Mouse (Mus musculus): Measurements from ENCODE around the gene Hbb-y. TPM values are rescaled to one million over a fixed set of nuclear protein-coding genes. Genes with fewer than 3 reads are reported as not detected.
"Not testable (repeated sequence)": the region's sequence is repeated elsewhere in the genome, so short reads cannot be mapped to it uniquely, and the experiment has no call there.

Hbb-y gene
- polyA plus RNA-seq, 1 experiment from 2014 or later, result 11,241 TPM

GRCm38 (mm10) chr7:103810296-103810695 lies 42.7 kb downstream of the Hbb-y start:
- DNase-seq (ENCODE audit: extremely low spot score, low spot score), result no peak
- 89% methylated on average over 1 of the region's 1 CpGs for WGBS
- no peaks in the 10 kb centered on the region for H3K4me1 ChIP-seq
- H3K27me3 ChIP-seq (ENCODE audit: poor library complexity, severe bottlenecking), result no peaks in the 10 kb centered on the region
- H3K4me3 ChIP-seq, result no peak overlapping the region
- H3K36me3 ChIP-seq (replicated peaks), result no peaks in the 10 kb centered on the region
- no peaks in the 10 kb centered on the region for H3K9me3 ChIP-seq
- H3K27ac ChIP-seq, result no peak overlapping the region

- Histone ChIP-seq H3K4me3 (no peak overlapping the region), H3K27me3 (ENCODE audit: poor library complexity, severe bottlenecking) (no peaks in the 10 kb centered on the region), H3K9me3 (no peaks in the 10 kb centered on the region), H3K27ac (no peak overlapping the region), H3K36me3 (replicated peaks) (no peaks in the 10 kb centered on the region), H3K4me1 (no peaks in the 10 kb centered on the region)
- WGBS, result 79% methylated on average over 1 of the region's 1 CpGs
- DNase-seq (ENCODE audit: extremely low spot score, low spot score), result no peak
These were observed 43.2 kb downstream of the Hbb-y start for GRCm38 (mm10) chr7:103809801-103810155.

DNA sequence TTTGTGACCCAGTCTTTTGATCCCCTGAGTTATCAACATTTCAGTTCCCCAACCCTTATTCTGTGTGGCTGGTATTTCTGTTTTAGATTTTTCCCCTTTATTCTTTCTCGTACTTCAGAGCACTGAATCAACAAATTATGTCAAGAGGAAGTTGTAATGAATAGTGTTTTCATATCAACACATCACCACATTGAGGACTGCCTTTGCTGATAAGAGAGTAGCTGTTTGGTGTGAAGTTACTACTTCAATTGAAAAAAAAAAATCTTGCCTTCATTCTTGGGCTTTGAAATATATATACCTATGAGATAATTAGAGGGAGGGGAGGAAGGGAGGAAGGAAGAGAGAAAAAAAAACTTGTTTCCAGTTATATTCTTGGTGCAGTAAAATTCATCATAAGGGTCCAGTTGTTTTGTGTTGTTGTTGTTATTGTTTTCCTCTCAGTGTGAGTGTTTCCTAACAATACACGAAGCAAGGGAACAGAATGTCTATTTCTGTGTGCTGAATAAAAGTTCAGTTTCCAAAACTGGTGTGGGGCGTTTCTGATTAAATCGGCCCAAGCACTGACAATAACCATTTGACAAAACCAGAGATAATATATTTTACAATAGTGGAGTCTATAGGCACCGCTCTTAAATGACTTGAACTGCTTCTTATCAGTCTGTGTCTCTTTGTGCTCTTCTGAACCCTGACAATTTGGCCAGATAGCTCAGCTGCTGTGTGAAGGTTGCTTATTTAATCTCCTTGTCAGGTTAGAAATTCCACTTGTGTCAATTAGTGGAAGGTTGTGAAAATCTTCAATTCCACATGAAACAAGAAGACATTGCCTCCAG lies 43.8 kb downstream of the Hbb-y start:
- WGBS, result 81% methylated on average over 5 of the region's 5 CpGs
- Histone ChIP-seq H3K4me1 (no peaks in the 10 kb centered on the region), H3K4me3 (no peak overlapping the region), H3K36me3 (replicated peaks) (no peaks in the 10 kb centered on the region), H3K9me3 (no peaks in the 10 kb centered on the region), H3K27me3 (ENCODE audit: poor library complexity, severe bottlenecking) (no peaks in the 10 kb centered on the region), H3K27ac (no peak overlapping the region)
- no peak for DNase-seq (ENCODE audit: extremely low spot score, low spot score)

- H3K9me3 ChIP-seq; H3K4me3 ChIP-seq; DNase-seq (ENCODE audit: extremely low spot score, low spot score); H3K4me1 ChIP-seq; H3K27ac ChIP-seq; H3K27me3 ChIP-seq (ENCODE audit: poor library complexity, severe bottlenecking); H3K36me3 ChIP-seq (replicated peaks): not testable (repeated sequence)
- 80% methylated on average over 2 of the region's 2 CpGs for WGBS
These were observed 44.9 kb downstream of the Hbb-y start for GRCm38 (mm10) chr7:103808120-103808519.

DNA sequence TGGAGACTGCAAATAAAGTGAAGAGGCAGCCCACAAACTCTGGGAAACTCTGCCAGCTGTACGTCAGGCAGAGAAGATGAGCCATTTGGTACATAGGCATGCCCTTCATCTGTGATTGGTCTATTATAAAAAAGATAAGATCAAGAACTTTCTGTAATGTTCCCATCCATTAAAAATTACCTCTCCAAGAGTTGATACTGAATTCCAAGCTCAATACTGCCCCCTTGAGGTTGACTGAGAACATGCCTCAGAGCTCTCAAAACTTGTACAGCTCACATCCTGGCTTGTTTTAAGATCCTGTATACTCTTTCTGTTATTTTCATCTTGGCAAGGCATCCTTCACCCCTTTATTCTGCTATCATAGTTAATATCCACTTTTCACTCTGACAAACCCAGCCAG lies 46.2 kb downstream of the Hbb-y start:
- no peaks in the 10 kb centered on the region for H3K4me1 ChIP-seq
- DNase-seq (ENCODE audit: extremely low spot score, low spot score), result peak; percentile 20
- H3K27me3 ChIP-seq (ENCODE audit: poor library complexity, severe bottlenecking), result no peaks in the 10 kb centered on the region
- H3K4me3 ChIP-seq, result no peak overlapping the region
- WGBS, result 79% methylated on average over 1 of the region's 1 CpGs
- no peaks in the 10 kb centered on the region for H3K36me3 ChIP-seq (replicated peaks)
- no peak overlapping the region for H3K27ac ChIP-seq
- H3K9me3 ChIP-seq, result no peaks in the 10 kb centered on the region

Other genes with a start within 250 kb of the Hbb-y start
- gene Olfr620, start 240.7 kb downstream of the Hbb-y start, polyA plus RNA-seq (2016; fragmentation: Nextera tagmentation; extraction: Ambion mirVana), result not detected in 2 replicates
- not detected in 2 replicates for gene Olfr622, start 210.5 kb downstream of the Hbb-y start, polyA plus RNA-seq (2016; fragmentation: Nextera tagmentation; extraction: Ambion mirVana)
- gene Olfr623, start 189.5 kb downstream of the Hbb-y start, polyA plus RNA-seq (2016; fragmentation: Nextera tagmentation; extraction: Ambion mirVana), result not detected in 2 replicates
- gene Olfr624, start 182.0 kb downstream of the Hbb-y start, polyA plus RNA-seq (2016; fragmentation: Nextera tagmentation; extraction: Ambion mirVana), result 0.04 TPM in 2 replicates
- gene Olfr625-ps1, start 170.5 kb downstream of the Hbb-y start, polyA plus RNA-seq (2016; fragmentation: Nextera tagmentation; extraction: Ambion mirVana), result not detected in 2 replicates
- not detected in 2 replicates for gene Olfr243, start 138.5 kb downstream of the Hbb-y start, polyA plus RNA-seq (2016; fragmentation: Nextera tagmentation; extraction: Ambion mirVana)
- not detected in 2 replicates for gene Olfr628, start 122.8 kb downstream of the Hbb-y start, polyA plus RNA-seq (2016; fragmentation: Nextera tagmentation; extraction: Ambion mirVana)
- not detected in 2 replicates for gene Olfr629, start 108.3 kb downstream of the Hbb-y start, polyA plus RNA-seq (2016; fragmentation: Nextera tagmentation; extraction: Ambion mirVana)
- gene Olfr630, start 95.9 kb downstream of the Hbb-y start, polyA plus RNA-seq (2016; fragmentation: Nextera tagmentation; extraction: Ambion mirVana), result not detected in 2 replicates
- gene Olfr69, start 81.6 kb downstream of the Hbb-y start, polyA plus RNA-seq (2016; fragmentation: Nextera tagmentation; extraction: Ambion mirVana), result not detected in 2 replicates
- not detected in 2 replicates for gene Olfr68, start 73.5 kb downstream of the Hbb-y start, polyA plus RNA-seq (2016; fragmentation: Nextera tagmentation; extraction: Ambion mirVana)
- not detected in 2 replicates for gene Olfr67, start 61.4 kb downstream of the Hbb-y start, polyA plus RNA-seq (2016; fragmentation: Nextera tagmentation; extraction: Ambion mirVana)
- gene Hbb-bt, start 39.2 kb downstream of the Hbb-y start, polyA plus RNA-seq (2016; fragmentation: Nextera tagmentation; extraction: Ambion mirVana), result 183 and 303 TPM in 2 replicates
- gene Hbb-bs, start 25.1 kb downstream of the Hbb-y start, polyA plus RNA-seq (2016; fragmentation: Nextera tagmentation; extraction: Ambion mirVana), result 80.0 and 102 TPM in 2 replicates
- gene Hbb-bh2, start 12.7 kb downstream of the Hbb-y start, polyA plus RNA-seq (2016; fragmentation: Nextera tagmentation; extraction: Ambion mirVana), result 0.37 and 0.52 TPM in 2 replicates
- 4,104 and 5,437 TPM in 2 replicates for gene Hbb-bh1, start 10.1 kb downstream of the Hbb-y start, polyA plus RNA-seq (2016; fragmentation: Nextera tagmentation; extraction: Ambion mirVana)
- not detected in 2 replicates for gene Olfr66, start 33.0 kb upstream of the Hbb-y start, polyA plus RNA-seq (2016; fragmentation: Nextera tagmentation; extraction: Ambion mirVana)
- not detected in 2 replicates for gene Olfr64, start 41.3 kb upstream of the Hbb-y start, polyA plus RNA-seq (2016; fragmentation: Nextera tagmentation; extraction: Ambion mirVana)
- gene Olfr65, start 50.3 kb upstream of the Hbb-y start, polyA plus RNA-seq (2016; fragmentation: Nextera tagmentation; extraction: Ambion mirVana), result not detected in 2 replicates
- gene Olfr631, start 75.6 kb upstream of the Hbb-y start, polyA plus RNA-seq (2016; fragmentation: Nextera tagmentation; extraction: Ambion mirVana), result not detected in 2 replicates
- gene Olfr632, start 81.1 kb upstream of the Hbb-y start, polyA plus RNA-seq (2016; fragmentation: Nextera tagmentation; extraction: Ambion mirVana), result not detected in 2 replicates
- not detected in 2 replicates for gene Olfr633, start 91.2 kb upstream of the Hbb-y start, polyA plus RNA-seq (2016; fragmentation: Nextera tagmentation; extraction: Ambion mirVana)
- gene Olfr635, start 117.9 kb upstream of the Hbb-y start, polyA plus RNA-seq (2016; fragmentation: Nextera tagmentation; extraction: Ambion mirVana), result 0.02 TPM in 1 of 2 replicates, not detected in the other
- gene Olfr638, start 145.5 kb upstream of the Hbb-y start, polyA plus RNA-seq (2016; fragmentation: Nextera tagmentation; extraction: Ambion mirVana), result not detected in 2 replicates
- gene Olfr639, start 164.1 kb upstream of the Hbb-y start, polyA plus RNA-seq (2016; fragmentation: Nextera tagmentation; extraction: Ambion mirVana), result 0.02 TPM in 1 of 2 replicates, not detected in the other
- not detected in 2 replicates for gene Olfr640, start 172.4 kb upstream of the Hbb-y start, polyA plus RNA-seq (2016; fragmentation: Nextera tagmentation; extraction: Ambion mirVana)
- not detected in 2 replicates for gene Olfr641, start 182.2 kb upstream of the Hbb-y start, polyA plus RNA-seq (2016; fragmentation: Nextera tagmentation; extraction: Ambion mirVana)
- not detected in 2 replicates for gene Olfr642, start 199.4 kb upstream of the Hbb-y start, polyA plus RNA-seq (2016; fragmentation: Nextera tagmentation; extraction: Ambion mirVana)
- not detected in 2 replicates for gene 4930516K23Rik, start 208.2 kb upstream of the Hbb-y start, polyA plus RNA-seq (2016; fragmentation: Nextera tagmentation; extraction: Ambion mirVana)
- not detected in 2 replicates for gene Olfr644, start 218.7 kb upstream of the Hbb-y start, polyA plus RNA-seq (2016; fragmentation: Nextera tagmentation; extraction: Ambion mirVana)
- gene Olfr645, start 232.2 kb upstream of the Hbb-y start, polyA plus RNA-seq (2016; fragmentation: Nextera tagmentation; extraction: Ambion mirVana), result not detected in 2 replicates

Measured in forebrain, embryonic 10.5 days (tissue).